Mouse (Mus musculus): ENCODE measurements around the gene 2200002D01Rik. TPM values are rescaled to one million over a fixed set of nuclear protein-coding genes. Genes with fewer than 3 reads are reported as not detected.

Gene 2200002D01Rik
- 0.79 TPM for polyA plus RNA-seq (2017; shearing (Covaris generic))

GRCm38 (mm10) chr7:29248261-29248841, at the start of gene 2200002D01Rik:
2200002D01Rik (minus strand) TSS chr7:29248466.

GRCm38 (mm10) chr7:29288942-29289638, 40.8 kb upstream of the 2200002D01Rik start, which contains the start of gene Ppp1r14a:
Ppp1r14a (plus strand) TSS chr7:29289308.

GRCm38 (mm10) chr7:29281201-29282073, 33.2 kb upstream of the 2200002D01Rik start, which contains the start of gene Spint2:
Spint2 (minus strand) TSS chr7:29281912.

GRCm38 (mm10) chr7:29238019-29238967, 10.0 kb downstream of the 2200002D01Rik start, which contains the start of gene Yif1b:
Yif1b (plus strand) TSS chr7:29238329.

GRCm38 (mm10) chr7:29232247-29233013, 15.8 kb downstream of the 2200002D01Rik start, which contains the start of gene Kcnk6:
Kcnk6 (minus strand) TSS chr7:29232515.

GRCm38 (mm10) chr7:29213675-29214082, 34.6 kb downstream of the 2200002D01Rik start, which contains the start of gene Catsperg1:
Catsperg1 (minus strand) TSS chr7:29214035.

Other genes starting within 250 kb of the 2200002D01Rik start
- 1.2 TPM for gene Ryr1, start 123.3 kb downstream of the 2200002D01Rik start, polyA plus RNA-seq (2017; shearing (Covaris generic))
- 0.29 TPM for gene Rasgrp4, start 113.6 kb downstream of the 2200002D01Rik start, polyA plus RNA-seq (2017; shearing (Covaris generic))
- gene Fam98c, start 92.2 kb downstream of the 2200002D01Rik start, polyA plus RNA-seq (2017; shearing (Covaris generic)), result 43.6 TPM
- gene Ggn, start 78.3 kb downstream of the 2200002D01Rik start, polyA plus RNA-seq (2017; shearing (Covaris generic)), result not detected
- not detected for gene Spred3, start 78.1 kb downstream of the 2200002D01Rik start, polyA plus RNA-seq (2017; shearing (Covaris generic))
- gene Psmd8, start 67.8 kb downstream of the 2200002D01Rik start, polyA plus RNA-seq (2017; shearing (Covaris generic)), result 173 TPM
- 1.4 TPM for gene Catsperg1, start 34.4 kb downstream of the 2200002D01Rik start, polyA plus RNA-seq (2017; shearing (Covaris generic))
- 1.6 TPM for gene Kcnk6, start 16.0 kb downstream of the 2200002D01Rik start, polyA plus RNA-seq (2017; shearing (Covaris generic))
- 49.7 TPM for gene Yif1b, start 10.1 kb downstream of the 2200002D01Rik start, polyA plus RNA-seq (2017; shearing (Covaris generic))
- 130 TPM for gene Spint2, start 33.4 kb upstream of the 2200002D01Rik start, polyA plus RNA-seq (2017; shearing (Covaris generic))
- gene Ppp1r14a, start 40.8 kb upstream of the 2200002D01Rik start, polyA plus RNA-seq (2017; shearing (Covaris generic)), result not detected
- gene Dpf1, start 55.5 kb upstream of the 2200002D01Rik start, polyA plus RNA-seq (2017; shearing (Covaris generic)), result not detected

All from effector memory CD4-positive, alpha-beta T cell, adult 7 months (primary cell).